Mouse (Mus musculus) stomach, postnatal 0 days (tissue): ENCODE measurements around the gene Hist1h4a. TPM values are rescaled to one million over a fixed set of nuclear protein-coding genes. Genes with fewer than 3 reads are reported as not detected.
"Not testable (repeated sequence)": the region's sequence is repeated elsewhere in the genome, so short reads cannot be mapped to it uniquely, and the experiment has no call there.

ENCODE experiments used
- ATAC-seq: fragments of 200-750 bp; cut with Nextera tagmentation; 2 replicates; pipeline ENCODE4 v1.8.0; 2017; ENCODE audit not compliant: low FRiP score, low TSS enrichment
- DNase-seq: peaks from one replicate; pipeline ENCODE4 v3.0.0-alpha.2; 2016; ENCODE audit warnings: low spot score
- H3K27ac ChIP-seq: fragments of 300-500 bp; sonication (generic); replicated peaks from 2 replicates; pipeline ENCODE4 v1.5.1; 2014; ENCODE audit warnings: mild to moderate bottlenecking, control low read depth
- H3K27me3 ChIP-seq: fragments of 300-500 bp; sonication (generic); 2 replicates; pipeline ENCODE4 v1.6.1; 2014; ENCODE audit warnings: low read length; ENCODE audit not compliant: control insufficient read depth, insufficient read depth
- H3K36me3 ChIP-seq: fragments of 300-500 bp; sonication (generic); 2 replicates; pipeline ENCODE4 v1.6.1; 2014; ENCODE audit warnings: low read length, mixed read lengths; ENCODE audit not compliant: control insufficient read depth, insufficient read depth
- H3K4me1 ChIP-seq: fragments of 300-500 bp; sonication (generic); replicated peaks from 2 replicates; pipeline ENCODE4 v1.6.1; 2014; ENCODE audit warnings: antibody characterized with exemption; ENCODE audit not compliant: control insufficient read depth, insufficient read depth
- H3K4me2 ChIP-seq: fragments of 300-500 bp; sonication (generic); replicated peaks from 2 replicates; pipeline ENCODE4 v1.6.1; 2014; ENCODE audit warnings: low read depth, mild to moderate bottlenecking, control low read depth, moderate library complexity
- H3K4me3 ChIP-seq: fragments of 300-500 bp; sonication (generic); 2 replicates; pipeline ENCODE4 v1.5.1; 2014; ENCODE audit warnings: low read depth, low read length, control low read depth
- H3K9ac ChIP-seq: fragments of 300-500 bp; sonication (generic); 2 replicates; pipeline ENCODE4 v1.6.1; 2014; ENCODE audit warnings: mild to moderate bottlenecking, low read length, control low read depth, mixed read lengths
- H3K9me3 ChIP-seq: fragments of 300-500 bp; sonication (generic); 2 replicates; pipeline ENCODE4 v1.6.1; 2016; ENCODE audit warnings: low read length; ENCODE audit not compliant: control insufficient read depth
- CTCF ChIP-seq: IDR thresholded peaks from 2 replicates; pipeline ENCODE4 v1.5.1; 2016; ENCODE audit warnings: antibody characterized with exemption, low read depth, mild to moderate bottlenecking, moderate library complexity
- EP300 ChIP-seq: optimal IDR thresholded peaks from 2 replicates; pipeline ENCODE3; 2016; ENCODE audit warnings: antibody characterized with exemption
- WGBS: fragments of 180-500 bp; shearing (Covaris S2); extraction: QIAGEN DNeasy Blood & Tissue Kit; methylation state at CpG from one replicate; pipeline ENCODE4 v1.1.7; 2014; 5-methylcytosine and 5-hydroxymethylcytosine counted together
- polyA plus RNA-seq: library from polyadenylated mRNA; unstranded; fragments of >200 nt; fragmentation: Nextera tagmentation; extraction: Ambion mirVana; gene quantifications from 2 replicates; pipeline ENCODE4 v1.2.1, GENCODE M21; 2015

Gene Hist1h4a
- polyA plus RNA-seq, 1 experiment from 2014 or later: 0.80 TPM

- H3K9ac ChIP-seq: no peak overlapping the region
- no peak overlapping the region for H3K4me3 ChIP-seq
- no peaks in the 10 kb centered on the region for H3K36me3 ChIP-seq
- H3K4me2 ChIP-seq: no peak overlapping the region
- DNase-seq (peak; percentile 62), ATAC-seq (peak; percentile 87)
- WGBS: 19% methylated on average over 8 of the region's 8 CpGs
- H3K27me3 ChIP-seq: no peaks in the 10 kb centered on the region
- TF ChIP-seq CTCF: no peak
- no peak for TF ChIP-seq EP300
- H3K9me3 ChIP-seq: no peaks in the 10 kb centered on the region
- H3K27ac ChIP-seq: no peak overlapping the region
- H3K4me1 ChIP-seq: no peaks in the 10 kb centered on the region
Observed at GRCm38 (mm10) chr13:23730479-23730878, 30.6 kb downstream of the Hist1h4a start.

GRCm38 (mm10) chr13:23729706-23730105, 31.3 kb downstream of the Hist1h4a start:
- no peak overlapping the region for H3K4me3 ChIP-seq

DNA sequence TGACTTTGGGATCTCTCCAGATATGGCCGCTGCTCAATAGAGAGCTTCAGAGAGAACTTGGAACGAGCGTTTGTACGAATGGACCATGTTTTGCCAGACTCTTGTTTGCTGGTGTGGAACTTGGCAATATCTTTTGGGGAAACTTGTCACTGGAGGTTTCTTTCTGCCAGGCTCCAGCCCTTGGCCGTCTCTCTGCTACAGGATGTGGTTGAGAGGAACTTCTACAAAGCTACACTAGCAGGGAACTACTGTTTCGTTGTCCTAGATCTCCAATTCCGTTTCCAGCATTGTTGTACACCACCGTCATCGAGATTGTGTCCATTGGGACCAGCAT, 31.9 kb downstream of the Hist1h4a start:
- Histone ChIP-seq H3K9me3 (no peaks in the 10 kb centered on the region), H3K4me1 (no peaks in the 10 kb centered on the region), H3K4me3 (no peak overlapping the region), H3K27ac (no peak overlapping the region), H3K36me3 (no peaks in the 10 kb centered on the region), H3K9ac (no peak overlapping the region), H3K4me2 (no peak overlapping the region), H3K27me3 (no peaks in the 10 kb centered on the region)
- DNase-seq: no peak
- no peak for ATAC-seq
- 91% methylated on average over 9 of the region's 9 CpGs for WGBS
- TF ChIP-seq EP300 (no peak), CTCF (no peak)

More at GRCm38 (mm10) chr13:23729706-23730105, 31.3 kb downstream of the Hist1h4a start:
- Histone ChIP-seq H3K9ac (no peak overlapping the region), H3K9me3 (no peaks in the 10 kb centered on the region), H3K4me2 (no peak overlapping the region), H3K27ac (no peak overlapping the region), H3K36me3 (no peaks in the 10 kb centered on the region), H3K27me3 (no peaks in the 10 kb centered on the region), H3K4me1 (no peaks in the 10 kb centered on the region)
- 90% methylated on average over 5 of the region's 5 CpGs for WGBS
- TF ChIP-seq EP300 (no peak), CTCF (no peak)
- DNase-seq (no peak), ATAC-seq (no peak)

DNA sequence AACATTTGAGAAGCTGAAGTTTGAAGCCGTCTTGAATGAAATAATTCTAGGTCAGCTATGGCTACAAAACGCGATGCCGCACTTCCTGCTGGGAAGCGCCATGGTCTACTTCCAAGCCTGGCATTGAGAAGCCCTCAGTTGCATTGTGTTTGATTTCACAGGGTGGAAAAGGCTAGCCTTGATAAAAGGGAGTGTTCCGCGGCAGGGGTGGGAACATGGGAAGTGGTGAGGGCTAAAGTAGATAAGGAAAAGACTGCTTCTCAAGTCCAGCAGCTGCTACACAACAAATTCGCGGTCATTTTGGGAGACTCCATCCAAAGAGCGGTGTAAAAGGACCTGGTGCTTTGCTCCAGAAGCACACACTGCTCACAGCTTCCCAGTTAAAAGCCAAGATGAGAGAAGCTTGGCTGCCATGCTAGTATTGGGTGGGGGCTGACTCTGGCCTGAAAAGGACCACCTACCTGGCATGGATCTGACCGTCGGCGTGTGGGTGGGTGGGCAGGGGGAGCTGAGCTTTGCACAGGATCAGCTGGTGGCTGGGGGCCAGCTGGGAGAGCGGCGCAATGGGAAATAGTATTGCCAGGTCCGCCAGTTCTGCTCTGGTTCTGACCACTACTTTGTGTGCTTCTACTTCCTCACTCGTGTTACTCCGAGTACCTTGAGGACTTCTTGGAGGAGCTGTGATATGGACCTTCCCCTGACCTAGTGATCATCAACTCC, 32.4 kb downstream of the Hist1h4a start:
- H3K27me3 ChIP-seq: no peaks in the 10 kb centered on the region
- WGBS: 86% methylated on average over 18 of the region's 18 CpGs
- no peak overlapping the region for H3K4me3 ChIP-seq
- no peaks in the 10 kb centered on the region for H3K4me1 ChIP-seq
- no peaks in the 10 kb centered on the region for H3K9me3 ChIP-seq
- H3K27ac ChIP-seq: no peak overlapping the region
- no peak overlapping the region for H3K4me2 ChIP-seq
- DNase-seq (no peak), ATAC-seq (no peak)
- no peaks in the 10 kb centered on the region for H3K36me3 ChIP-seq
- no peak overlapping the region for H3K9ac ChIP-seq
- no peak for TF ChIP-seq EP300
- no peak for TF ChIP-seq CTCF

- Histone ChIP-seq H3K36me3 (no peaks in the 10 kb centered on the region), H3K4me1 (no peaks in the 10 kb centered on the region), H3K4me3 (no peak overlapping the region), H3K9me3 (no peaks in the 10 kb centered on the region), H3K27ac (no peak overlapping the region), H3K9ac (no peak overlapping the region), H3K4me2 (no peak overlapping the region), H3K27me3 (no peaks in the 10 kb centered on the region)
- ATAC-seq: no peak
- TF ChIP-seq CTCF (no peak), EP300 (no peak)
- peak; percentile 10 for DNase-seq
- WGBS: 78% methylated on average over 1 of the region's 1 CpGs
Observed at GRCm38 (mm10) chr13:23725213-23725612, 35.8 kb downstream of the Hist1h4a start.

DNA sequence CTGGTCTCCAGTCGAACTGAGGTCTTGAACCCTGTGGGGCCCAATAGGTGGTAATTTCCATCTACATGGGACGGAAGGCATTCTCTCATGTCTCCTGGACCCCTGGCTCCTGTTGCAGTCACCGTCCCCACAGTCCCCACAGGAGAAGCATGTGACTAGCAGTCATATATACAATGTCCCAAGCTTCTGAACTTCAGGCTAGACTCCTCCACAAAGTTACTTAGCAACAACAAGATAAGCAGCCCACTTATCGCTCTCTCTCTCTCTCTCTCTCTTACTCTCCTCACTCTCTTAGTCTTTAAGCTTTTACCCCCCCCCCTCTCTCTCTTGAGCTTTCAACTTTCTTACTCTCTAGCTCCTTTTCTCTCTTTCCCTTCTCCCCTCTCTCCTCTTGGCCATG, 36.8 kb downstream of the Hist1h4a start:
- no peak overlapping the region for H3K4me3 ChIP-seq
- TF ChIP-seq EP300 (no peak), CTCF (no peak)
- no peak overlapping the region for H3K27ac ChIP-seq
- no peaks in the 10 kb centered on the region for H3K27me3 ChIP-seq
- no peaks in the 10 kb centered on the region for H3K4me1 ChIP-seq
- WGBS: 73% methylated on average over 4 of the region's 4 CpGs
- H3K36me3 ChIP-seq: no peaks in the 10 kb centered on the region
- ATAC-seq (no peak), DNase-seq (no peak)
- no peak overlapping the region for H3K4me2 ChIP-seq
- H3K9me3 ChIP-seq: no peaks in the 10 kb centered on the region
- no peak overlapping the region for H3K9ac ChIP-seq

DNA sequence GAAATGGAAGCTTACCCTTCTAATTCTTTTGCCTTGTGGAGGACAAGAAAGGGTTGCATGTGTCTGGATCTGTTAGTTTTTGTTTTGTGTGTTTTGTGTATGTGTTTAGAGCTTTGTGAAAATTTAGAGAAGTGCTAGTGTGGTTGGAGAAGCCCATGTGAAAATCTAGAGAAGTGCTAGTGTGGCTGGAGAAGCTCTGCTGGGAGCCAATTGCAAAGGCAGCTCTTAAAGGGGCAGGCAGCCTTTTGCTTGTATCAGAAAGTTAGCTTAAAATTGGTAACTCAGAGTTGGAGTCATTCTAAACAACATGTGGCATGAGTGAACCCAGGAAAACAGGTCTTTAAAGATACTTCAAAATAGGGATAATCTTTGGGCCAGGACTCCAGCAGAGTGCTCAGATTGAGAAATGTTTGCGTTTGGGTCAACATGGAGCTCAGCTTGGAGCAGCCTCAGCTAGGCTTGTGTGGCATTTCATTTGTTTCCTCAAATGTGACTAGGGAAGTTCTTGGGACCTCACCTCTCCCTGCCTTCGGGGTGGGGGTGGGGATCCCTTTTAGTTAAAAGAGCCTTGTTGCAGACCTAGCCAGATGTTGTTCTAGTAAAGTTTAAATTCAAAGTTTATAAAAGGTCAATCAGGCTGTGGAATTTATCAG, 43.3 kb downstream of the Hist1h4a start:
- not testable (repeated sequence) for H3K36me3 ChIP-seq, H3K27ac ChIP-seq, H3K4me3 ChIP-seq, H3K9me3 ChIP-seq, H3K4me2 ChIP-seq, H3K27me3 ChIP-seq, H3K9ac ChIP-seq, DNase-seq, H3K4me1 ChIP-seq, ATAC-seq
- 8% methylated on average over 2 of the region's 2 CpGs for WGBS
